Mouse (Mus musculus) fibroblast of lung, adult 2 months (primary cell): ENCODE data around the gene Myocd.

Source experiments
- DNase-seq: peaks from one replicate; pipeline ENCODE4 v3.0.0-alpha.2; 2011; ENCODE audit warnings: low read depth

Gene Myocd

GRCm38 (mm10) chr11:65137145-65137652, 132.6 kb downstream of the Myocd start:
- DNase-seq, result no peak

GRCm38 (mm10) chr11:65135251-65135739, 134.5 kb downstream of the Myocd start:
- DNase-seq, result no peak

GRCm38 (mm10) chr11:65133661-65134060, 136.1 kb downstream of the Myocd start:
- DNase-seq, result no peak

GRCm38 (mm10) chr11:65129110-65129509, 140.7 kb downstream of the Myocd start:
- no peak for DNase-seq

GRCm38 (mm10) chr11:65128666-65129065, 141.1 kb downstream of the Myocd start:
- peak; percentile 38 for DNase-seq

GRCm38 (mm10) chr11:65126566-65126965, 143.2 kb downstream of the Myocd start:
- no peak for DNase-seq
